Comparison of ENCODE assay signal across 8 mouse cellular contexts in the genomic region with DNA sequence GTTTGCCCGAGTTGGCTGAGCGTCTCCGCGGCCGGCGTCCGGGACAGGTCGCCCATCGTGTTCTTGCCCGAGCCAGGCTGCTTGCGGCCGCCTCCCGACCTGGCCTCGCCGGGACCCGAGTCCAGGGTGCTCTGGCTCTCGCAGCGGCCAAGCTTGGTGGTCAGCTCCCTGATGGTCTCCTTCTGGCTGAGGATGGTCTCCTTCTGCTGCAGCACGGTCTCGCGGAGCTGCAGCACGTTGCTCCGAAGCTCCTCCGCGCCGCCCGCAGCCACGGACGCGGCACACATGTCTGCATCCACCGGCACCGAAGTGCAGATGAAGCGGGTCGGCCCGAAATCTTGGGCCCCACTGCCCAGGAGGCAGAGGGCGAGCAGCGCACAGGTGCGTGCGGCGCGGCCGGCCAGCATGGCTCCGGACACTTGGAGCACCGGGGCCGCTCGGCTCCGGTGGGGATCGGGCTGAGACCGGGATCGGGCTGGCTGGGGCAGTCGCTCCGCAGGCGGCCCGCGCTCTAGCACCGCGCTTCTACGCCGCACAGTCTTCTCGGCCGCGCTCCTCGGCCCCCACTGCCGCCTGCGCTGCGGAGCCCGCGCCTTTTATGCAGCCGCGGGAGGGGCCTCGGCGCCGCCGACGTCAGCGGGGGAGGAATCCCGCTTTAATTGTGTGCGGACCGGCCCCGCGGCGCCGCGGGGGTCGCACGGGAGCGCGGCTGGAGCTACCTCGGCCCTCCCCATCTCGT. TPM values are rescaled to one million over a fixed set of nuclear protein-coding genes. Genes with fewer than 3 reads are reported as not detected.
DNase-seq lines count a peak whose midpoint lies in the region; ATAC-seq and TF ChIP-seq lines count a peak whose summit lies in the region.

A gene (minus strand): TSS at position 571 of the 739 bp plus-strand sequence.

- H3K4me2 ChIP-seq in lung, embryonic 16.5 days (ENCODE audit: low read depth, low read length): peak within 1 kb of the TSS; percentile 99
- peak within 1 kb of the TSS; percentile 100 for H3K4me2 ChIP-seq in forebrain, embryonic 11.5 days (ENCODE audit: low read depth, low read length, severe bottlenecking)
- H3K4me2 ChIP-seq in kidney, embryonic 16.5 days (replicated peaks; ENCODE audit: low read depth, low read length): peak within 1 kb of the TSS; percentile 100
- peak within 1 kb of the TSS; percentile 57 for H3K4me2 ChIP-seq in liver, embryonic 16.5 days (ENCODE audit: low read depth, low read length)

- WGBS in lung, embryonic 16.5 days: under 1% methylated on average over 80 of the region's 90 CpGs
- WGBS in forebrain, embryonic 11.5 days: under 1% methylated on average over 90 of the region's 90 CpGs
- WGBS in kidney, embryonic 16.5 days: under 1% methylated on average over 83 of the region's 90 CpGs
- under 1% methylated on average over 83 of the region's 90 CpGs for WGBS in liver, embryonic 16.5 days (ENCODE audit: insufficient replicate concordance)

- peak; percentile 94 for TF ChIP-seq POLR2A in brain, embryonic 14.5 days (IDR thresholded peaks at IDR 0.05; ENCODE audit: borderline replicate concordance, extremely low read depth, insufficient read depth, insufficient read length, poor library complexity, severe bottlenecking)

- ATAC-seq in lung, embryonic 16.5 days (ENCODE audit: low read depth): 0 out of 2 replicates have a peak, but pooled peaks have one; percentile 18
- ATAC-seq in forebrain, embryonic 11.5 days (replicated peaks; ENCODE audit: low FRiP score): peak; percentile 31; the same call in 1 of the 2 replicates
- ATAC-seq in kidney, embryonic 16.5 days (ENCODE audit: low FRiP score, low TSS enrichment): no peak
- no peak for ATAC-seq in liver, embryonic 16.5 days (ENCODE audit: low read depth)

- H3K9me3 ChIP-seq in lung, embryonic 16.5 days (ENCODE audit: control insufficient read depth, low read length): no peaks in the 10 kb centered on the region
- no peaks in the 10 kb centered on the region for H3K9me3 ChIP-seq in forebrain, embryonic 11.5 days (ENCODE audit: control insufficient read depth, low read length)
- no peaks in the 10 kb centered on the region for H3K9me3 ChIP-seq in kidney, embryonic 16.5 days (ENCODE audit: low read length)
- no peaks in the 10 kb centered on the region for H3K9me3 ChIP-seq in liver, embryonic 16.5 days (replicated peaks; ENCODE audit: control insufficient read depth, low read length)

- peaks cover 50% of the 10 kb centered on the region for H3K4me1 ChIP-seq in lung, embryonic 16.5 days (replicated peaks; ENCODE audit: control insufficient read depth, insufficient read depth, low read length)
- H3K4me1 ChIP-seq in forebrain, embryonic 11.5 days (replicated peaks; ENCODE audit: control insufficient read depth, insufficient read depth, low read length): peaks cover 30% of the 10 kb centered on the region
- peaks cover 39% of the 10 kb centered on the region for H3K4me1 ChIP-seq in kidney, embryonic 16.5 days (ENCODE audit: insufficient read depth, low read length)
- H3K4me1 ChIP-seq in liver, embryonic 16.5 days (ENCODE audit: control insufficient read depth, low read depth, low read length): peaks cover 8% of the 10 kb centered on the region

- H3K27me3 ChIP-seq in lung, embryonic 16.5 days (ENCODE audit: control insufficient read depth, insufficient read depth, low read depth, low read length): peaks cover 64% of the 10 kb centered on the region
- H3K27me3 ChIP-seq in forebrain, embryonic 11.5 days (ENCODE audit: control insufficient read depth, insufficient read depth, low read length): peaks cover 63% of the 10 kb centered on the region
- H3K27me3 ChIP-seq in kidney, embryonic 16.5 days (ENCODE audit: insufficient read depth, low read length): peaks cover 80% of the 10 kb centered on the region
- peaks cover 72% of the 10 kb centered on the region for H3K27me3 ChIP-seq in liver, embryonic 16.5 days (ENCODE audit: control insufficient read depth, insufficient read depth, low read depth, low read length)

- DNase-seq in lung, adult 18-20 months: no peak
- DNase-seq in brain, embryonic 14.5 days (ENCODE audit: low read depth): peak; percentile 83
- peak; percentile 78 for DNase-seq in forebrain, embryonic 11.5 days (ENCODE audit: low spot score)
- peak; percentile 70 for DNase-seq in right cerebral cortex, postnatal 4 days
- no peak for DNase-seq in gastrocnemius, postnatal 14 days

- H3K36me3 ChIP-seq in lung, embryonic 16.5 days (ENCODE audit: control insufficient read depth, insufficient read depth, low read length): no peaks in the 10 kb centered on the region
- no peaks in the 10 kb centered on the region for H3K36me3 ChIP-seq in forebrain, embryonic 11.5 days (ENCODE audit: control insufficient read depth, insufficient read depth, low read length)
- no peaks in the 10 kb centered on the region for H3K36me3 ChIP-seq in kidney, embryonic 16.5 days (ENCODE audit: insufficient read depth, low read length)
- no peaks in the 10 kb centered on the region for H3K36me3 ChIP-seq in liver, embryonic 16.5 days (ENCODE audit: control insufficient read depth, insufficient read depth)

- H3K4me3 ChIP-seq in lung, embryonic 16.5 days (ENCODE audit: low read length): peak within 1 kb of the TSS; percentile 58
- peak within 1 kb of the TSS; percentile 56 for H3K4me3 ChIP-seq in forebrain, embryonic 11.5 days (ENCODE audit: low read depth, low read length)
- peak within 1 kb of the TSS; percentile 57 for H3K4me3 ChIP-seq in kidney, embryonic 16.5 days (ENCODE audit: low read length)
- H3K4me3 ChIP-seq in liver, embryonic 16.5 days (ENCODE audit: low read depth, low read length): peak within 1 kb of the TSS; percentile 48

- TF ChIP-seq CTCF in brain, embryonic 14.5 days (IDR thresholded peaks at IDR 0.05; ENCODE audit: borderline replicate concordance, extremely low read depth, insufficient read depth, insufficient read length): no peak

- H3K27ac ChIP-seq in lung, embryonic 16.5 days (ENCODE audit: low read length): no peak within 1 kb of the TSS
- H3K27ac ChIP-seq in forebrain, embryonic 11.5 days (ENCODE audit: low read depth, low read length): no peak within 1 kb of the TSS
- H3K27ac ChIP-seq in kidney, embryonic 16.5 days (ENCODE audit: low read length): no peak within 1 kb of the TSS
- no peak within 1 kb of the TSS for H3K27ac ChIP-seq in liver, embryonic 16.5 days (ENCODE audit: low read length)

- peak within 1 kb of the TSS; percentile 63 for H3K9ac ChIP-seq in lung, embryonic 16.5 days (ENCODE audit: low read length)
- H3K9ac ChIP-seq in forebrain, embryonic 11.5 days (ENCODE audit: low read length): peak within 1 kb of the TSS; percentile 69
- peak within 1 kb of the TSS; percentile 68 for H3K9ac ChIP-seq in kidney, embryonic 16.5 days (replicated peaks; ENCODE audit: low read length)
- no peak within 1 kb of the TSS for H3K9ac ChIP-seq in liver, embryonic 16.5 days (ENCODE audit: low read depth, low read length)

- intact Hi-C loops in gastrocnemius, postnatal 14 days (cut with DNase I; ENCODE audit: low total_unique reads): no loop called here

RNA-seq across cellular contexts. Expression of the gene that starts here (rescaled TPM):
- polyA plus RNA-seq in lung, embryonic 16.5 days (2015; fragmentation: Nextera tagmentation; extraction: Ambion mirVana): 1.0 and 1.2 TPM in 2 replicates
- 9.2 and 14.7 TPM in 2 replicates for polyA plus RNA-seq in brain, embryonic 14.5 days (2012; rRNA removed)
- polyA plus RNA-seq in forebrain, embryonic 11.5 days (2014; fragmentation: Nextera tagmentation; extraction: Ambion mirVana): 3.2 and 3.3 TPM in 2 replicates
- polyA plus RNA-seq in kidney, embryonic 16.5 days (2015; fragmentation: Nextera tagmentation; extraction: Ambion mirVana): 0.54 and 0.86 TPM in 2 replicates
- 0.02 TPM in 2 replicates for polyA plus RNA-seq in liver, embryonic 16.5 days (2015; fragmentation: Nextera tagmentation; extraction: Ambion mirVana)
- under 1 TPM; 0.35 to 0.40 TPM for total RNA-seq in gastrocnemius, postnatal 14 days (2021)

Comparison
In these comparisons a context has a peak if more than half of its experiments do, and no peak if none do; other contexts are left out.
1. ATAC-seq: peak in lung, embryonic 16.5 days (single experiment) and forebrain, embryonic 11.5 days (single experiment); none in kidney, embryonic 16.5 days (single experiment) and liver, embryonic 16.5 days (single experiment).
2. DNase-seq: peak in brain, embryonic 14.5 days (single experiment), forebrain, embryonic 11.5 days (single experiment) and right cerebral cortex, postnatal 4 days (single experiment); none in lung, adult 18-20 months (0 of 2) and gastrocnemius, postnatal 14 days (single experiment).
3. Peak in every context shown above with its lines, with median percentiles within 50 percentile points of each other: H3K4me2 ChIP-seq and H3K4me3 ChIP-seq.